In the genomic region with DNA sequence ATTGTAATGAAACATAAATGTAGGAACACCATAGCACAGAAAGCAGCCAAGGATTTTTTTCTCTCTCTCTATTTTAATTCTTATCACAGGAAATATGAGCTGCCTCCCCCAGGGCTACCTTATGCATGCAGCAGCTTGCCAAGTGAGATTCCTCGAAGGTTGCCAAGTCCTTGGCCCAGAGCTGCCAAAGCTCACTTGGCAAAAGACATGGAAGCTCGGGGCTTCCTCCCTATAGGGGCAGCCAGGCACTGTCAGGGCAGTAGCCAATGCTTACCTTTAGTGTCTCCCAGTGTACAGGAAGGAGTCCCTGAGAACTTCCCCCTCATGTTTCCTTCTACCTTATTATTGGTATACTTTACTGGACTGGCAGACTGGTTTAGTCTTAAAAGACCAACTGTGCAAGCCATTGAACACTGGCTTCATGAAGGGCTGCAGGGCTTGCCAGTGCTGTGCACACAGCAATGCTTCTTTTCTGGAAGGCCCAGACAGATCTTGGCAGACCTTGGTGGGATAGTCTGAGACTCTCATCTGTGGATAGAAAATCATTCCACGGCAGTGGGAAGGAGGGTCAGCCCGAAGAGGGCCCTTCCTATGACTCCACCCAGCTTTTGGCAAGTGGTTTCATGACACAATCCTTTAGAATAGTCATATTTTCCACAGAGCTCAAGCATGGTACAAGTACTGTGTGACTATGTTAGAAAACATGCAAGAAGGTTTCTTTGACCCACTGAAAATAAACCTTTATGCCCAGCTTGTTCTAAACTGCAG, we compare ENCODE assay signal across 8 mouse cellular contexts. TPM values are rescaled to one million over a fixed set of nuclear protein-coding genes. Genes with fewer than 3 reads are reported as not detected.
DNase-seq lines count a peak whose midpoint lies in the region; ATAC-seq lines count a peak whose summit lies in the region.

No protein-coding gene starts in this region.

- H3K4me1 ChIP-seq in midbrain, embryonic 11.5 days (ENCODE audit: control insufficient read depth, insufficient read depth, low read length): no peaks in the 10 kb centered on the region
- H3K4me1 ChIP-seq in midbrain, embryonic 10.5 days: no peaks in the 10 kb centered on the region

- DNase-seq in adrenal gland, adult 8-10 months: peak; percentile 20
- no peak for DNase-seq in adrenal gland, postnatal 25 days
- DNase-seq in midbrain, embryonic 11.5 days (ENCODE audit: low spot score, missing footprints): peak; percentile 79
- no peak for DNase-seq in midbrain, embryonic 10.5 days (ENCODE audit: low spot score)
- peak; percentile 58 for DNase-seq in fibroblast of lung, adult 2 months (ENCODE audit: low read depth)
- peak; percentile 23 to 41 for DNase-seq in lung, postnatal 4 days
- DNase-seq in T-cell, adult 2 months (ENCODE audit: low spot score): no peak
- DNase-seq in layer of hippocampus, adult 9-10 months (ENCODE audit: low spot score): no peak

- H3K9me3 ChIP-seq in midbrain, embryonic 11.5 days (ENCODE audit: control insufficient read depth, low read length): no peaks in the 10 kb centered on the region
- no peaks in the 10 kb centered on the region for H3K9me3 ChIP-seq in midbrain, embryonic 10.5 days (replicated peaks)

- H3K27me3 ChIP-seq in midbrain, embryonic 11.5 days (ENCODE audit: control insufficient read depth, insufficient read depth, low read length): no peaks in the 10 kb centered on the region
- H3K27me3 ChIP-seq in midbrain, embryonic 10.5 days (ENCODE audit: low read depth, poor library complexity, severe bottlenecking): no peaks in the 10 kb centered on the region

- 88% methylated on average over 4 of the region's 4 CpGs for WGBS in midbrain, embryonic 11.5 days
- WGBS in midbrain, embryonic 10.5 days: 90% methylated on average over 4 of the region's 4 CpGs

- H3K4me3 ChIP-seq in midbrain, embryonic 11.5 days (ENCODE audit: low read depth, low read length): no peak overlapping the region
- H3K4me3 ChIP-seq in midbrain, embryonic 10.5 days: no peak overlapping the region

- H3K9ac ChIP-seq in midbrain, embryonic 11.5 days (ENCODE audit: low read length): no peak overlapping the region

- no peak for ATAC-seq in midbrain, embryonic 11.5 days (ENCODE audit: low FRiP score)

- no peak overlapping the region for H3K27ac ChIP-seq in midbrain, embryonic 11.5 days (ENCODE audit: low read depth, low read length)
- H3K27ac ChIP-seq in midbrain, embryonic 10.5 days (replicated peaks): no peak overlapping the region

- H3K36me3 ChIP-seq in midbrain, embryonic 11.5 days (ENCODE audit: control insufficient read depth, insufficient read depth, low read length): no peaks in the 10 kb centered on the region
- no peaks in the 10 kb centered on the region for H3K36me3 ChIP-seq in midbrain, embryonic 10.5 days

- H3K4me2 ChIP-seq in midbrain, embryonic 11.5 days: no peak overlapping the region

RNA-seq across cellular contexts. Expression of a gene that starts 53.0 kb away (rescaled TPM):
- 10 to 100 TPM; 18.1 to 20.1 (median 19.8) TPM for total RNA-seq in adrenal gland, adult 8-10 months (2022)
- 20.2 and 23.0 TPM in 2 replicates for total RNA-seq in adrenal gland, postnatal 25 days (2021)
- polyA plus RNA-seq in midbrain, embryonic 11.5 days (2014; fragmentation: Nextera tagmentation; extraction: Ambion mirVana): 1.7 and 1.8 TPM in 2 replicates
- 1.7 and 1.9 TPM in 2 replicates for polyA plus RNA-seq in midbrain, embryonic 10.5 days (2016; fragmentation: Nextera tagmentation; extraction: Ambion mirVana)

Comparison
In these comparisons a context has a peak if more than half of its experiments do, and no peak if none do; other contexts are left out.
1. DNase-seq: peak in adrenal gland, adult 8-10 months (single experiment), midbrain, embryonic 11.5 days (single experiment), fibroblast of lung, adult 2 months (single experiment) and lung, postnatal 4 days (2 of 2); none in adrenal gland, postnatal 25 days (single experiment), midbrain, embryonic 10.5 days (single experiment), T-cell, adult 2 months (single experiment) and layer of hippocampus, adult 9-10 months (single experiment).